Mouse (Mus musculus): ENCODE results near the gene Mat2a.
A peak's percentile ranks its signal among the peaks of the same experiment; 100 is the strongest.

Gene Mat2a

DNA sequence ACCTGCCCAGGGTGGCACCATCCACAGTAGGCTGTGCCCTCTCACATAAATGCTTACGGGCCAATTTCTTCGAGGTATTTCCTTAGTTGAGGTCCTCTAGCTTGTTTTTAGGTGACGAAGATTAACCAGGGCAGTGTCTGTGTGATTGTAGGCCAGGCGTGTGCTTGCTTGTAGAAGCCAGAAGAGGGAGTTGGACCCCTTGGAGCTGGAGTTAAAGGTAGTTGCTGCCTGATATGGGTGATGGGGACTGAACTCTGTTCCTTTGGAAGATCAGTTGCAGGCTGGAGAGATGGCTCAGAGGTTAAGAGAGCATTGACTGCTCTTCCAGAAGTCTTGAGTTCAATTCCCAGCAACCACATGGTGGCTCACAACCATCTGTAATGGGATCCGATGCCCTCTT lies 24.2 kb downstream of the Mat2a start:
- no peak for DNase-seq

DNA sequence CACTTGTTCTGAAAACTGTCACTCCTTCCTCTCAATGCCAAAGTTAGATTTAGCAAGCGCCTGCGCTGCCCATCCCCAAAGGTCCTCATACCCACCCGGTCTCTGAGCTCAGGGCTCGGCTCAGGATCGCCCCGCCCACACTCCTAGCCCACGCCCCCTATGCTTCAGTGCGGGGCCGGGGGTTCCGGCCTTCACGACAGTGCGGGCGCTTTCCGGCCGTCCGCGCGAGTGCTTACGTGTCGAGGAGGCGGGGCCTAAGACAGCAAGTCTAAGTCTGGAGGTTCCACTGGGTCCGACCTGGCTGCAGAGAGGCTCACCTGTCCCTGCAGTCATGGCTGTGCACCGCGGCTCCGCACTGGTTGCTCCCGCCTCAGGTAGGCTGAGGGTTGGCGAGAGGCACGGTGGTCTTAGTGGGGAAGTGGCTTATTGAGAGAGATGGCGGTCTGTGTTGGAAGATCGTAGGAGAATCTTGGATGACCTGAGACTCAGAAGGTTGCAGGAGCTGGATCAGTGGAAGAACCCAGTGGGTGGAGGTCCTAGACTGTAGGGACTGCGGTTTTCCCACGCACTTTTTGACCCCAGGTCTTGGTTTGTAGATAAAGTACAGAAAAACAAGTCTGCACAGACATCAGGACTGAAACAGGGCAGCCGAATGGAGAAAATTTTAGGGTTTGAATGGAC lies 25.1 kb downstream of the Mat2a start, which contains the start of gene Ggcx:
Gene Ggcx (plus strand): TSS at position 233 of the 681 bp plus-strand sequence.
- peak; percentile 95 to 97 for DNase-seq

DNA sequence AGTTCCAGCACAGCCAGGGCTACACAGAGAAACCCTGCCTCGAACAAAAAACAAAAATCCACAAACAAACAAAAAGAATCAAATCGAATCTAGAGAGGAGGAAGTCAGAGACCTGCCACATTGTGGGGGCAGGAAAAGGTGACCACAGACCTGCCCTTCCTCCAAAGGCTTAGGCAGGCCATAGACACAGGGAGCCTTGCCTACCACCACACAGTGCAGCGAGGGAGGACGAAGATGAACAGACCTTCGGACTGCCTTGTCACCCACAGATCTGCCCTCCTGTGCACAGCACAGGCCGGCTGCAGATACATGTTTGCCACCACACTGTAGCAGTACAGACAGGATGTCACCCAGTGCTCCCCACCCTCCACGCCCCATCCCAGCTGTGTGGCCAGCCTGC lies 28.8 kb downstream of the Mat2a start:
- DNase-seq: no peak

DNA sequence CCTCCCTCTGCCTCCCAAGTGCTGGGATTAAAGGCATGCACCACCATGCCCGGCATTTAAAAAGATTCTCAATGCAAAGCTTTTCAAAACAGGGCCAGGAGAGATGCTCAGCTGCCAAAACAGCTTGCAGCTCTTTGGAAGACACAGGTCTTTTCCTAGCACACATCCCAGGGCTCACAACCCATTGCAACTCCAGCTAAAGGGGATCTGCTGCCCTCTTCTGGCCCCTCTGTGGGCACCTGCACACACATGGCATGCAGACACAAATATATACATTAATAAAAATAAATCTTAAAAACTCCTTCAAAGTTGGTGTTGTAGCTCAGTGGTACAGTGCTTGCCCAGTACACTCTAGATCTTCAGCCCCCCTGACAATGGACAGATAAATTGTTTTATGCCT lies 29.4 kb downstream of the Mat2a start:
- no peak for DNase-seq

DNA sequence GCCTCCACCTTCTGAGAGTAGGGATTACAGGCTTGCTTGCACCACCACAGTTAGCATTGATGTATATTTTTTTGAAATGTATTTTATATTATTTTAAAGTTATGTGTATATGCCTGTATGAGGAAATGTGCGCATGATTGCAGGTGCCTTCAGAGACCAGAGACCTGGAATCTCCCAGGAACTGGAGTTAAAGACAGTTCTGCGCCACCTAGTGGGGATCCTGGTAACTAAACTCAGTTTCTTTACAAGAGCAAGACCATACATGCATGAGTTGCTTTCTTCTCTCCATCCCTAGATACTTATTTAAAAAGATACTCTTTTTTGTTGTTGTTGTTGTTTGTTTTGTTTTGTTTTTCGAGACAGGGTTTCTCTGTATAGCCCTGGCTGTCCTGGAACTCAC lies 29.8 kb downstream of the Mat2a start:
- peak; percentile 84 to 91 for DNase-seq

DNA sequence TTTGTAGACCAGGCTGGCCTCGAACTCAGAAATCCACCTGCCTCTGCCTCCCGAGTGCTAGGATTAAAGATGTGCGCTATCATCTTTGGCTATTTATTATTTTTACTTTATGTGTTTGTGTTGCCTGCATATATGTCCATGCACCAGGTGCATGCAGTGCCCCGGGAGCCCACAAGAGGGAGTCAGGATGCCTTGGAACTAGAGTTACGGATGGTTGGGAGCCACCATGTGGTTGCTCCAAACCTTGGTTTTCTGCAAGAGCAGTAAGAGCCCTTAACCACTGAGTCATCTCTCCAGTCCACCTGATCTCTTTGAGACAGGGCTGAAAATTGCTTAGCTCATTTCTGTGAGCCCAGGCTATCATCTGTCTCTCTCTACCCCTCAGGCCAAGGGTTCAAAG lies 32.2 kb downstream of the Mat2a start:
- DNase-seq: peak; percentile 86 to 91

DNA sequence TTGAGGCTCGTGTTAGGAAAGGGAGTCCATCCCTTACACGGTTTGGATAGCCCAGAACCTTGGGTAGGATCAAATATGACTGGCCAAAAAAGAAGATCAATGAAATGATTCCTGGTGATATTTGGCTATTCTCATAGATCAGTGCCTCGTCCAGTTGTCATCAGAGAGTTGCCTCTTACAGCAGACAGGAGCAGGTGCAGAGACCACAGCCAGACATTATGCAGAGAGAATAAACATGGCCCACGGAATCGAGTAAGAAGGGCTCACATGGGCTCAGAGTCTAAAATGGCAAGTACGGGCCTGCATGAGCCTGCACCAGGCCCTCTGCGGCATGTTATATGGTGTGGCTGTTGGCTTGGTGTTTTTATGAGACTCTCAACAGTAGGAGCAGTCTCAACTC lies 34.0 kb downstream of the Mat2a start:
- no peak for DNase-seq

DNA sequence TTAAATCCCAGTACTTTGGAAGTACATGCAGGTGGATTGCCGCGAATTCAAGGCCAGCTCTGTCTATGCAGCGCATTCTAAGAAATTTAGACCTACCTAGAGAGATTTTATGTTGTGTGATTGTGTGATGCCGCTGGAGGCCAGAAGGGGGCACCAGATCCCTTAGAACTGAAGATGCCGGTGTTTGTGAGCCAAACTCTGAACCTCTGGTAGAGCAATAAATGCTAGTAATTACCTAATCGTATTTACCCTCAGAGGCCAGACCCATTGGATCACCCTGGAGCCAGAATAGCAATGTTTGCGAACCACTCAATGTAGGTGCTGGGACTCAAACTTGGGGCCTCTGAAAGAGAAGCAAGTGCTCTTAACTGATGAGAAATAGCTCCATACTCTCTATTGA lies 37.5 kb downstream of the Mat2a start:
- DNase-seq: peak; percentile 83 to 85

DNA sequence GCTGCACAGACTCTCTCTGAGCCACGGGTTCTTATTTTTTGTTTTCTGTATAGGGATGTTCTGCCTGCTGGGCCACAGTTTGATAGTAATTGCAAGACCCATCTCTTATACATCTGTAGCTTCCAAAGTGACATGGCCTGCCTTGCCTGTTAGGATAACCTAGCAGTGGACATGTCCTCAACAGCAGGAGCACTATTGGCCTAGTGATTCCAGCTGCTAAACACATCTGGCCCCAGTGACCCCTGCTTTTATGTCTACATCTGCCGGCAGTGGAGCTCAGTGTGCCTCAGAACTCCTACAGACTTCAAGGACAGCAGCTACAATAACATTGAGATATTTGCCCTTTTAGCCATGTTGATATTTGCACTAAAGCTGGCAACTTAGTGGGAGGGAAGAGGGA lies 39.4 kb downstream of the Mat2a start:
- DNase-seq: no peak

DNA sequence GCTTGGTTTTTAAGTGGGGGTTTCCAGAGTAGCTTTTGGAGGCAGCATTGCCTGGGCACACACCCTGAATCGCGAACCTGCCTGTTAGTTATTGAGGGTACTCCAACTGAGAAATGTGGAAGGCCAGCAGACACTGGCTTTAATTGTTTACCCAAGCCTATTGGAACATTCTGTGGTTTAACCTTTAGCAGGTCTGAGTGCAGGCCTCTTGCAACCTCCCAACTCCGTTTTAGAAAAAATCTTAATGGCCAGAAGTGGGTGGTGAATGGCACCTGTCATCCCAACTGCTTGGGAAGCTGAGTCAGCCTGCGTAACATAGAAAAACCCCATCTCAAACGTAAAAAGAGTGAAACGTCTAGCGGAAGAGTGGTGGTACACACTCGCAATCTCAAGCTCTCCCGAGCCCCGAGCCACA lies 42.5 kb downstream of the Mat2a start:
- no peak for DNase-seq

DNA sequence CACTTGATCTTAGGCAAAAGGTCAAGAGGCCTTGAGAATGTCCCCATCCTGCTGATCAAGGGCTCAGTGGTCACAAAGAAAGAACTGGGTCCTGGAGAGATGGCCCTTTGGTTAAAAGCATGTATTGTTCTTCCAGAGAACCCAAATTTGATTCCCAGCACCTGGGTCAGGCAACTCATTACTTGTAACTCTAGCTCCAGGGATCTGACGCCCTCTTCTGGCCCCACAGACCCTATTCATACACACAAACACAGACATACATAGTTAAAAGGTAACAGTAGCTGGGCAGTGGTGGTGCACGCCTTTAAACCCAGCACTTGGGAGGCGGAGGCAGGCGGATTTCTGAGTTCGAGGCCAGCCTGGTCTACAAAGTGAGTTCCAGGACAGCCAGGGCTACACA lies 47.0 kb downstream of the Mat2a start:
- DNase-seq: no peak

DNA sequence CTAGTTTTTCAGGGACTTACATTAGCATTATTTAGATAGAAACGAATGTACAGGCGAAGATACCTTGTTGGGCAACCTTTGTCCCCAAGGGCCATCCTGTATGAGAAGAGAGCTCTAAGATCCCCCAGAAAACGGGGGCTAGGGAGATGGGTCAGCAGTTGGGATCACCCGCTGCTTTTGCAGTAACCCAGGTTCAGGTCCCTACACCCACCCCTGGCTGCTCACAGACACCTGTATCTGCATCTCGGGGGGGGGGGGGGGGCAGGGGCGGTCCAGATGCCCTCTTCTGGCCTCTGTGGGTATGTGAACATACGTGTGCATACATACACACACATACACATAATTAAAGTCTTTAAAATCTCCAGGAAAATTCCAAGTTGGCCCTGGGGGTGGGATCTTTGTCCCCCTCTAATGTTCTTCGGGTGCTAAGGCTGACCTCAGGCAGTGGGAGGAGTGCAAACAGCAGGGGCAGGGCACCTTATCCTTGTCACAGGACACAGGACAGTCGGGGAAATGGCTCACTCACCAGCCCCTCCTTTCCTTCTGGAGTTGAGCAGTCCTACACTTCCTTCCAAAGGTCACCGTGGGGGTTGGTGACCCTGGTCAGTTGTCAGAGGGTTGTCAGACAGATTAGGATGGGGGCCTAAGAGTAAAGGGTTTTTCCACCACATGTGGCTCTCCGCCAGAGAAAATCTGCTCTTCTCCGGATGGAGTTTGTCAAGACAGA lies 48.4 kb downstream of the Mat2a start:
- DNase-seq: no peak

DNA sequence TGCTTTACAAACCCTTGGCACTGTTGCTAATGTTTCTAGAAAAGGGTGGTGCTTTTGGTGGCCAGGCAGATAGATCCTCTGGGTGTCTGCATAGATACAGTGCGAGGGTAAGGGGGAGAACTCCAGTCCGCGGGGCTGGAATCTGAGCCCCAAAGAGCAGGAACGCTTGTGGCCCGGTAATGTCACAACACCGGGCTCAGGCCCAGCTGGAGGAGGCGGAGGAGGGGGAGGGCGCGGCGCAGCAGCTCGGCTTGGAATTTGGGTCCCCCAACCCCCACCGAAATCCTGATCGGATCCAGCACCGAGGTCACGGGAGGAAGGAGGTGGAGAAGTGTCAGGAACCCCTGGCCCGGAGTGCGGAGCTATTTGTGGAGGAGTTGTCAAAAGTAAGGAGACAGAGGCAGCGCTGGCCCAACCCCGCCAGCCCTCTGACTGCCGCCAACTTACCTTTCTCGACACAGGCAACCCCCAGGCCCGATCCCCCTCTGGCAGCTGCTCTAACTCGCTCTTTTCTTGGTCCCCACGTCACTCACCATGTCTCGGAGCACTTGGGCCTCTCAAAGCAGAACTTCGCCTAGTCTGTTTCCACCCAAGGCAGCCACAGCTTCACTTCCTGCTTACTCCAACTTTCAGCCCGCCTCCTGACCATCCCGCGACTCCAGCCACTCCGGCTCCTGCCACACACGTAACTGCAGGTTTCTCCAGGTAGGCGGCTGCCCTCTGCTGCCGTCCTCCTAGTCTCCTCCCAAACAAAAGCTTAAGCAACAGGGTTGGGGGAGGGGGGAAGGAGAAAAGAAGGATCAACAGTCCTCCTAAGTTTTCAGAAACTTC lies 49.2 kb downstream of the Mat2a start, which contains the start of gene Vamp8:
Gene Vamp8 (minus strand): TSS at position 763 of the 831 bp plus-strand sequence.
- peak; percentile 59 to 60 for DNase-seq

DNA sequence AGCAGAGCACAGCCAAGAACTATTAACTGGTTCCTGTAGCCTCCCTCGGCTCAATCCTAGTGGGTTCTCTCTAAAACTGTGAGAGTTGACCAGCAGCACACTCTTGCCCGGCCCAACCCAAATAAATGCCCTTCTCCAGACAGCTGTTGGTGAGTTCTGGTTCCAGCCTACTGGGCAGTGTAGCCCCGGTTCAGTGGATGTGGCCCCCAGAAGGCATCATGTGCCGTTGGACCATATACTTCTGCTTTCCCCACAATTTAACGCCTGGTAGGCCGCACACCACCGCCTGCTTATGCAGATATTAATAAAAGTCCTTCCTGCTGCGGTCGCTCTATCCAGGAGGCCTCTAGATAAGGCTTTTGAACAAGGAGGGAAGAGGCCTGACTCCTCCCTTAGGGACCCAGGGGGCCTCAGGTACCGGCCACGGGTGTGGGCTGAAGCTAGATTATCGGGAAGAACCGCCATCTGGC lies 49.9 kb downstream of the Mat2a start:
- DNase-seq: no peak

DNA sequence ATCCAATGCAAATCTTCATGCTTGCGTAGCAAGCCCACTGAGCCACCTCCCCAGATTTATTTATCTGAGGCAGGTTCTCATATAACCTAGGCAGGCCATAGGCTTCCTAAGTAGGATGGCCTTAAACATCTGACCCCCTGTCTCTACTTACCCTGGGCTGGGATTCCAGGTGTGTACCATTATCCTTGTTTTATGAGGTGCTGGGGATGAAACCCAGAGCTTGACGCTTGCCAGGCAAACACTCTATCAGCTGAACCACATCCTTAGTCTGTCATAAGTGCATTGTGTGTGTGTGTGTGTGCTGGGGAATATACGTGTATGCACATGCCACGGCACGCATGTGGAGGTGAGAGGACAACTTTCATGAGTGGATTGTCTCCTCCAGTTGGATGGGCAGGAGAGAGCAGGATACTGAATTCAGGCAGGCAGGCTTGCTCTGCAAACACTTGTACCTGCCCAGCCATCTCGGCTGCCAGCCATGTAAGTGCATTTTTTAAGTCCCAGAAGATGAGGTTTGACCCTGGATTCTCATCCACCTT lies 50.5 kb downstream of the Mat2a start:
- DNase-seq: no peak

DNA sequence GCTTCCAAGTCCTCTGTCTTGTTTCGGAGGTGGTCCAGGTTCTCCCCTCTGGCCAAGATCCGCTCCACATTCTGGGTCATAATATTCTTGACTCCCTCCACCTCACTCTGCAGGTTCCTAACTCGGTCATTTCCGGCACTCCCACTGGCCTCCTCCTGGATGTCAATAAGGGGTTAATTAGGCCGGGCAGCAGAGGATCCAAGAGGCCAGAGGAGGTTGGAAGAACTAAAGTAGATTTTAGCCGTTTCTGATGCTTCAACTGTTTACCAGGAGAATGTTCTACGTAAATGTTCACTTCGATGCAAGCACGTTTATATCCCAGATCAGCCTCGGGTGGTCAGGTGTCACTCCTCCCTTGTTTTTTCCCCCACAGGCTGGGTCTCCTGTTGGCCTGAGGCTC lies 51.1 kb downstream of the Mat2a start:
- DNase-seq: no peak

DNA sequence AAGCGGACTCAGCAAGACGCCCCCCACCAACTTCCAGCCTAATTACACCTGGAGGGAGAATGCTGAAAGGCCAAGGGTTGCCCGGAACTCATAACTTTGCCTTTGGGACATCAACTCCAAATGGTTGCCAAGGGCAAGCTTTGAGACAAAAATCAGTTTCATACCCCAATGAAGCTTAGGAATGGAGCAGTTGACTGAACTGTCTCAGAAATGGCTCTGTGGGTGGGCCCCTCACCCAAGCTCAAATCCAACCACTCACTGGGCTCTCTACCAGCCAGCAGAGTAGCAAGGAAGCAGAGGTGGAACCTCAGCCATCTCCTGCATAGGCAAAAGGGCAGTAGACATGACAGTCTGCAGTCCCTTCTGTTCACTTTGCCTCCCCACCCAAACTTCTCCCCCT lies 51.5 kb downstream of the Mat2a start:
- DNase-seq: no peak

DNA sequence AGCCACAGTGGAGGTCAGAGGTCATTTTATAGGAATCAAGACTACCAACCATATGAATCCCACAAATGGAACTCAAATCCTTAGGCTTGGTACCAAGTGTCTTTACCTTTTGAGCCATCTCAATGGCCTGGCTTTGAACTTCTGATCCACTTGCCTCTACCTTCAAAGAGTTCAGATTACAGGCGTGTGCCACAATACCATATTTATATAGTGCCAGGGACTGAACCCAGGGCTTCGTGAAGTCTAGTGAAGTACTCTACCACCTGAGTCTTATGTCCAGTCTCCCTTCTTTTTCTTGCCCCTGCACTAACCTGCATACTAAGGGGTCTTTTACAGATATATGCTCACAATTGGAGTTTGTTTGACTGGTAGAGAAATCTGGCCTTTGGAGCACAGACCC lies 52.8 kb downstream of the Mat2a start:
- DNase-seq: no peak

DNA sequence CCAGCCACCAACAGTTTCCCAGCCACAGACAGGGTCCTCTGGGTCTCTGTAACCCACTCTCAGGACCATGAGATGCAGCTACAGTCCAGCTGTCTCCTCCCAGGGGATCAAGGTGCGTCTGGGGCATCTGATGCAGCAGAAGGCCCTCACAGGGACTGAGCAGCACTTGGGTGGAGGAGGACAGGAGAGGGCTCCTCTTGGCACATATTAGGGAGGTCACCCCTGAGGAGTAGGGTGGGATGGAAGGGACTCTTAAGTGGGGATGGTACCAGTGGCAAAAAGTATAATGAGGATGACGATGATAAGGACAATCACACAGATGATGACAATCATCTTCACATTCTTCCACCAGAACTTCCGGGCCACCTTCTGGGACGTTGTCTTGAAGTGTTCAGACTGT lies 54.1 kb downstream of the Mat2a start:
- DNase-seq: no peak

DNA sequence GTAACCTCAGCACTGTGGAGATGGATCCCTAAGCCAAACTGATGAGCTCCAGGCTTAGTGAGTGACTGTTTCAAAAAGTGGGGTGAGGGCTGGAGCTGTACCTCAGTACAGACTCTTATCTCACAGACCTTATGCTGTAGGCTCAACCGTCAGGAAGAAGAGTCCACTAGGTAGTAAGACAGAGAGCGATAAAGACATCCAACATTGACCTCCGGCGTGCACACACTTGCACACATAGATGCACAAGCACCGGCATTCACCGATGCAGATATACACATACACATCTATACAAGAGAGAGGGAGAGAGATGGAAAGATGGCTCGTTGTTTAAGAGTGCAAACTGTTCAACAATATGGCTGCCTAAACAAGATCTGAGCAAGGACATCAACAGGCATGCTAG lies 55.4 kb downstream of the Mat2a start:
- DNase-seq: no peak

DNA sequence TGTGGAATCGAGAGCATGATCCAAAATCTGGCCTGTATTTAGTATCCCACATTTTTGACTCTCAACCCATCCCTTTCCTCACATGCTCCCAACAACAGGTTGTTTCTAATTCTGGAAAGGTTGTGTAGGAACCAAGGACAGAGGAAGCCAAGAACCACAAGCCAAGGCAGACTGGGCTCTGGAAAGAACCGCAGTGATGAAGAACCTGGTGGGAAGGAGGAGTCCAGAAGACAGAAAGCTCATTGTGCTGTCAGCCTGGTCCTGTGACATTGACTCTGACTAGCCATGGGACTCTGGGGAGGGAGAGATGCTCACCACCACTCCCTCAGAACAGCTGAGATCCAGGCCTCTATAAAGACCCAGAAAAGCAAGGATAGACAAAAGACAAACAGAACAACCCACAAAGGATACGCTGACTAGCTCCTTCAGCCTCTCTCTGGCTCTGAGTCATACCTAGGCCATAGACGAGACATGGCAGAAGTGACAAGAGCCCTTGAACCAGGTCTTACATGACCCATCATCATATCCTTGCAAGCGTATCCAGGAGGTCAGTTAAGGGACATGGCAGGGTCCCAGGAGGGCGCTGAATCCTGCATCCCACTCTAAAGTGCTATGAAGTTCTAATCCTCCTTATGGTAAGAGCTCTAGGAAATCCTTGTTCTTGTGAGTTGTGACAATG lies 56.1 kb downstream of the Mat2a start:
- no peak for DNase-seq

Measured in cerebellum, postnatal 14 days (tissue).